In genomic region chr5:145098340-145098821, GRCm38 (mm10) we compare ENCODE assay signal across 1 mouse cellular context.
TF ChIP-seq lines count a peak whose summit lies in the region.

No protein-coding gene starts in this region.

TF ChIP-seq in MEL, 35 proteins besides CTCF, POLR2A, EP300 and RAD21 (continued from another document):
- TF ChIP-seq HCFC1 (IDR thresholded peaks at IDR 0.05; ENCODE audit: low read depth, low read length) (no peak), ELF1 (IDR thresholded peaks at IDR 0.05; ENCODE audit: low read depth, low read length) (no peak), ETS1 (IDR thresholded peaks at IDR 0.05; ENCODE audit: low read depth, low read length) (peak; percentile 93), CHD1 (IDR thresholded peaks at IDR 0.05; ENCODE audit: low read depth, low read length) (no peak), ZC3H11A (IDR thresholded peaks at IDR 0.05; ENCODE audit: low read depth, low read length) (no peak), GATA1 (IDR thresholded peaks at IDR 0.05; ENCODE audit: low read depth, low read length) (peak; percentile 95), ZNF384 (IDR thresholded peaks at IDR 0.05; ENCODE audit: low read depth, low read length) (no peak; the same call in 1 of the 2 replicates), ZKSCAN1 (IDR thresholded peaks at IDR 0.05; ENCODE audit: low read depth, low read length) (no peak), POLR2AphosphoS2 (IDR thresholded peaks at IDR 0.05; ENCODE audit: low read length) (peak; percentile 88), KAT2A (conservative IDR thresholded peaks at IDR 0.05; ENCODE audit: low read depth, low read length) (no peak), TBP (IDR thresholded peaks at IDR 0.05; ENCODE audit: low read depth, low read length) (peak; percentile 99), MEF2A (IDR thresholded peaks at IDR 0.05; ENCODE audit: extremely low read depth, insufficient replicate concordance, low read depth, low read length, poor library complexity, severe bottlenecking) (no peak), RCOR1 (IDR thresholded peaks at IDR 0.05; ENCODE audit: low read depth, low read length) (peak; percentile 86), NRF1 (IDR thresholded peaks at IDR 0.05; ENCODE audit: insufficient read depth, low read depth, low read length, poor library complexity, severe bottlenecking) (no peak), UBTF (IDR thresholded peaks at IDR 0.05; ENCODE audit: borderline replicate concordance, insufficient read depth, low read depth, low read length) (no peak), MYC (IDR thresholded peaks at IDR 0.05; ENCODE audit: low read depth, low read length) (peak; percentile 63), MAFK (IDR thresholded peaks at IDR 0.05; ENCODE audit: borderline replicate concordance, low read depth, low read length) (peak; percentile 76), JUND (IDR thresholded peaks at IDR 0.05; ENCODE audit: low read depth, low read length) (peak; percentile 67; the same call in 1 of the 2 replicates)
TF ChIP-seq in MEL: peak in this region for 14.
